Mouse (Mus musculus): ENCODE measurements around the gene Vmn1r114. TPM values are rescaled to one million over a fixed set of nuclear protein-coding genes. Genes with fewer than 3 reads are reported as not detected.
"Not testable (repeated sequence)": the region's sequence is repeated elsewhere in the genome, so short reads cannot be mapped to it uniquely, and the experiment has no call there.

Vmn1r114 gene
- total RNA-seq (2021): not detected
- long read RNA-seq, experiment 1: 0 reads
- long read RNA-seq, experiment 2: 0 reads

- not testable (repeated sequence) for DNase-seq (ENCODE audit: low spot score in 2 of 2)
Observed at GRCm38 (mm10) chr7:20812086-20812485, at the start of gene Vmn1r114. Gene Vmn1r114 (minus strand): TSS chr7:20812186.

GRCm38 (mm10) chr7:20844885-20845284, 32.9 kb upstream of the Vmn1r114 start, which contains the start of gene Vmn1r115:
Gene Vmn1r115 (minus strand): TSS chr7:20844985.
- DNase-seq (ENCODE audit: low spot score in 2 of 2): not testable (repeated sequence)

DNA sequence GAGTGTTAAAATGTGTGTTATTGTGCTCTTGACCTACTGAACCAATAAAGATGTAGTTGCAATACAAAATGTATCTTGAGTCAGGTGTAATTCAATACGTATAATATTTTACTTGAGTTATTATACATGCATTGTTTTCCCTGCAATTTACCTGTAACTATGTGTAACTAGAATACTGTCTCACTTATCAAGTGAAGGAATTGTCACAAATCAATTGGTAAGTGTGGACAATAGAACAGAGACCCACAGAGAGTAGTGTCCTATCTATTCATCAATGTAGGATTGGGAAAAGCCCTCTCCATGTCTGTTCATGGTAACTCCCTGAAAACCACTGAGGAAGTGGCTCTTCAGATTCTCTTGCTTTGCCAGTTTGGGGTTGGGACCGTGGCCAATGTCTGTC, 25.0 kb downstream of the Vmn1r114 start, which contains the start of gene Vmn1r113:
Vmn1r113 (plus strand) TSS at position 301 of the 400 bp plus-strand sequence.
- DNase-seq (ENCODE audit: low spot score in 2 of 2): not testable (repeated sequence)

GRCm38 (mm10) chr7:20770885-20771284, 41.1 kb downstream of the Vmn1r114 start, which contains the start of gene Vmn1r112:
Gene Vmn1r112 (plus strand): TSS chr7:20771185.
- not testable (repeated sequence) for DNase-seq (ENCODE audit: low spot score in 2 of 2)

Other genes with a start within 250 kb of the Vmn1r114 start
- not detected for gene Gm4141, start 235.9 kb downstream of the Vmn1r114 start, total RNA-seq (2021)
- not detected for gene Gm4513, start 213.2 kb downstream of the Vmn1r114 start, total RNA-seq (2021)
- not detected for gene Vmn1r107, start 143.3 kb downstream of the Vmn1r114 start, total RNA-seq (2021)
- gene Vmn1r111, start 109.0 kb downstream of the Vmn1r114 start, total RNA-seq (2021): not detected
- not detected for gene Gm10668, start 81.6 kb downstream of the Vmn1r114 start, total RNA-seq (2021)
- gene Vmn1r112, start 41.0 kb downstream of the Vmn1r114 start, total RNA-seq (2021): not detected
- not detected for gene Vmn1r113, start 24.9 kb downstream of the Vmn1r114 start, total RNA-seq (2021)
- not detected for gene Vmn1r115, start 32.8 kb upstream of the Vmn1r114 start, total RNA-seq (2021)
- gene Vmn1r116, start 60.1 kb upstream of the Vmn1r114 start, total RNA-seq (2021): not detected
- not detected for gene Vmn1r117, start 71.9 kb upstream of the Vmn1r114 start, total RNA-seq (2021)
- not detected for gene Vmn1r118, start 100.2 kb upstream of the Vmn1r114 start, total RNA-seq (2021)
- not detected for gene Vmn1r119, start 200.3 kb upstream of the Vmn1r114 start, total RNA-seq (2021)
- gene Vmn1r120, start 241.6 kb upstream of the Vmn1r114 start, total RNA-seq (2021): not detected

All from left cerebral cortex, adult 18-20 months (tissue).